ENCODE assay signal across 7 mouse cellular contexts in the genomic region with DNA sequence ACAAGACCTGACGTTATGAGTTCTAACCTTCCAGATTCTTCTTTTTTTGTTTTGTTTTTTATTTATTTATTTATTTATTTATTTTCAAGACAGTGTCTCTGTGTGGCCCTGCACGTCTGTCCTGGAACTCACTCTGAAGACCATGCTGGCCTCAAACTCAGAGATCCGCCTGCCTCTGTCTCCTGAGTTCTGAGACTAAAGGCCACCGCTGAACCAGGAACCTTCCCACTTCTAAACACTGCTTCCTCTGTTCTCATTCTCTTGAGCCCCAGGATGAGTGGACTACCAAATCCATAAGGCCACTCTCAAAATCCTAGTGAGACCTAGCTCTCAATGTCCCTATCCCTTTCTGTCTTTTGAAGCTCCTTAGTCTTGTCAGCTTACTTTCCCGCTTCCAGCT. TPM values are rescaled to one million over a fixed set of nuclear protein-coding genes. Genes with fewer than 3 reads are reported as not detected.
DNase-seq lines count a peak whose midpoint lies in the region; ATAC-seq lines count a peak whose summit lies in the region.

No protein-coding gene starts in this region.

- WGBS in lung, embryonic 15.5 days, result 78% methylated on average over 5 of the region's 5 CpGs
- 83% methylated on average over 5 of the region's 5 CpGs for WGBS in forebrain, embryonic 13.5 days
- WGBS in limb, embryonic 11.5 days, result 83% methylated on average over 5 of the region's 5 CpGs
- WGBS in neural tube, embryonic 14.5 days, result 80% methylated on average over 5 of the region's 5 CpGs

- no peak overlapping the region for H3K27ac ChIP-seq in lung, embryonic 15.5 days
- H3K27ac ChIP-seq in forebrain, embryonic 13.5 days, result no peak overlapping the region
- H3K27ac ChIP-seq in limb, embryonic 11.5 days (replicated peaks; ENCODE audit: low read depth, low read length), result no peak overlapping the region
- H3K27ac ChIP-seq in neural tube, embryonic 14.5 days (ENCODE audit: low read depth, low read length), result no peak overlapping the region; the same call in 1 of the 2 replicates

- no peaks in the 10 kb centered on the region for H3K9me3 ChIP-seq in lung, embryonic 15.5 days
- no peaks in the 10 kb centered on the region for H3K9me3 ChIP-seq in forebrain, embryonic 13.5 days (replicated peaks)
- no peaks in the 10 kb centered on the region for H3K9me3 ChIP-seq in limb, embryonic 11.5 days (ENCODE audit: control insufficient read depth, low read length)
- H3K9me3 ChIP-seq in neural tube, embryonic 14.5 days (ENCODE audit: control insufficient read depth, low read length), result no peaks in the 10 kb centered on the region

- no peaks in the 10 kb centered on the region for H3K36me3 ChIP-seq in lung, embryonic 15.5 days
- H3K36me3 ChIP-seq in forebrain, embryonic 13.5 days (ENCODE audit: poor library complexity, severe bottlenecking), result no peaks in the 10 kb centered on the region; the same call in 1 of the 2 replicates
- no peaks in the 10 kb centered on the region for H3K36me3 ChIP-seq in limb, embryonic 11.5 days (ENCODE audit: control insufficient read depth, insufficient read depth, low read length)
- no peaks in the 10 kb centered on the region for H3K36me3 ChIP-seq in neural tube, embryonic 14.5 days (ENCODE audit: control insufficient read depth, insufficient read depth, low read length)

- DNase-seq in lung, postnatal 25 days (ENCODE audit: low spot score), result no peak
- no peak for DNase-seq in limb, embryonic 11.5 days (ENCODE audit: low spot score)
- no peak for DNase-seq in kidney, postnatal 10 days
- DNase-seq in urinary bladder, postnatal 36 days (ENCODE audit: low spot score in 2 of 2), result no peak

- H3K27me3 ChIP-seq in lung, embryonic 15.5 days, result no peaks in the 10 kb centered on the region
- H3K27me3 ChIP-seq in forebrain, embryonic 13.5 days, result peaks cover 7% of the 10 kb centered on the region
- no peaks in the 10 kb centered on the region for H3K27me3 ChIP-seq in limb, embryonic 11.5 days (ENCODE audit: control insufficient read depth, insufficient read depth, low read length)
- H3K27me3 ChIP-seq in neural tube, embryonic 14.5 days (ENCODE audit: control insufficient read depth, insufficient read depth, low read length), result no peaks in the 10 kb centered on the region

- no peak overlapping the region for H3K4me3 ChIP-seq in lung, embryonic 15.5 days
- H3K4me3 ChIP-seq in forebrain, embryonic 13.5 days, result peak overlapping the region; percentile 96; the same call in 1 of the 2 replicates
- H3K4me3 ChIP-seq in limb, embryonic 11.5 days (ENCODE audit: low read depth, low read length), result no peak overlapping the region
- no peak overlapping the region; the same call in 1 of the 2 replicates for H3K4me3 ChIP-seq in neural tube, embryonic 14.5 days (ENCODE audit: low read depth, low read length)

- H3K9ac ChIP-seq in lung, embryonic 15.5 days, result no peak overlapping the region
- H3K9ac ChIP-seq in forebrain, embryonic 13.5 days, result no peak overlapping the region; the same call in 1 of the 2 replicates
- no peak overlapping the region for H3K9ac ChIP-seq in limb, embryonic 11.5 days (ENCODE audit: low read length)
- no peak overlapping the region for H3K9ac ChIP-seq in neural tube, embryonic 14.5 days (replicated peaks; ENCODE audit: low read depth, low read length)

- H3K4me2 ChIP-seq in lung, embryonic 15.5 days, result peak overlapping the region; percentile 75; the same call in 1 of the 2 replicates
- peak overlapping the region; percentile 71 for H3K4me2 ChIP-seq in forebrain, embryonic 13.5 days
- peak overlapping the region; percentile 54; the same call in 1 of the 2 replicates for H3K4me2 ChIP-seq in limb, embryonic 11.5 days (ENCODE audit: low read depth, severe bottlenecking)
- peak overlapping the region; percentile 66 for H3K4me2 ChIP-seq in neural tube, embryonic 14.5 days (ENCODE audit: low read depth, low read length)

- ATAC-seq in lung, embryonic 15.5 days (ENCODE audit: borderline replicate concordance, extremely low read depth, low FRiP score, low TSS enrichment), result no peak
- ATAC-seq in forebrain, embryonic 13.5 days, result no peak
- no peak for ATAC-seq in limb, embryonic 11.5 days (ENCODE audit: insufficient number of reproducible peaks, low FRiP score, low TSS enrichment, low read depth)
- no peak for ATAC-seq in neural tube, embryonic 14.5 days (ENCODE audit: low read depth)

- peaks cover 28% of the 10 kb centered on the region for H3K4me1 ChIP-seq in lung, embryonic 15.5 days
- H3K4me1 ChIP-seq in forebrain, embryonic 13.5 days, result peaks cover 35% of the 10 kb centered on the region
- peaks cover 13% of the 10 kb centered on the region for H3K4me1 ChIP-seq in limb, embryonic 11.5 days (ENCODE audit: control insufficient read depth, insufficient read depth, low read length)
- peaks cover 25% of the 10 kb centered on the region for H3K4me1 ChIP-seq in neural tube, embryonic 14.5 days (ENCODE audit: control insufficient read depth, insufficient read depth, low read length)

RNA-seq across cellular contexts. Expression of a gene that starts 1.2 kb away (rescaled TPM):
- polyA plus RNA-seq in lung, embryonic 15.5 days (2015; fragmentation: Nextera tagmentation; extraction: Ambion mirVana), result 14.0 and 21.2 TPM in 2 replicates
- 9.0 and 9.8 TPM in 2 replicates for polyA plus RNA-seq in forebrain, embryonic 13.5 days (2015; fragmentation: Nextera tagmentation; extraction: Ambion mirVana)
- polyA plus RNA-seq in limb, embryonic 11.5 days (2014; fragmentation: Nextera tagmentation; extraction: Ambion mirVana), result 33.6 and 33.7 TPM in 2 replicates
- 8.5 and 12.5 TPM in 2 replicates for polyA plus RNA-seq in neural tube, embryonic 14.5 days (2014; fragmentation: Nextera tagmentation; extraction: Ambion mirVana)

RNA-seq across cellular contexts. Expression of a gene that starts 1.6 kb away (rescaled TPM):
- 27.0 and 29.8 TPM in 2 replicates for polyA plus RNA-seq in lung, embryonic 15.5 days (2015; fragmentation: Nextera tagmentation; extraction: Ambion mirVana)
- polyA plus RNA-seq in forebrain, embryonic 13.5 days (2015; fragmentation: Nextera tagmentation; extraction: Ambion mirVana), result 24.9 and 27.3 TPM in 2 replicates
- polyA plus RNA-seq in limb, embryonic 11.5 days (2014; fragmentation: Nextera tagmentation; extraction: Ambion mirVana), result 24.8 and 30.6 TPM in 2 replicates
- 28.5 and 29.4 TPM in 2 replicates for polyA plus RNA-seq in neural tube, embryonic 14.5 days (2014; fragmentation: Nextera tagmentation; extraction: Ambion mirVana)

RNA-seq across cellular contexts. Expression of a gene that starts 14.0 kb away (rescaled TPM):
- 61.7 and 63.6 TPM in 2 replicates for polyA plus RNA-seq in lung, embryonic 15.5 days (2015; fragmentation: Nextera tagmentation; extraction: Ambion mirVana)
- 89.0 and 98.7 TPM in 2 replicates for polyA plus RNA-seq in forebrain, embryonic 13.5 days (2015; fragmentation: Nextera tagmentation; extraction: Ambion mirVana)
- 77.0 and 83.7 TPM in 2 replicates for polyA plus RNA-seq in limb, embryonic 11.5 days (2014; fragmentation: Nextera tagmentation; extraction: Ambion mirVana)
- polyA plus RNA-seq in neural tube, embryonic 14.5 days (2014; fragmentation: Nextera tagmentation; extraction: Ambion mirVana), result 58.1 and 71.9 TPM in 2 replicates

RNA-seq across cellular contexts. Expression of a gene that starts 23.0 kb away (rescaled TPM):
- 36.8 and 37.4 TPM in 2 replicates for polyA plus RNA-seq in lung, embryonic 15.5 days (2015; fragmentation: Nextera tagmentation; extraction: Ambion mirVana)
- 68.9 and 73.1 TPM in 2 replicates for polyA plus RNA-seq in forebrain, embryonic 13.5 days (2015; fragmentation: Nextera tagmentation; extraction: Ambion mirVana)
- polyA plus RNA-seq in limb, embryonic 11.5 days (2014; fragmentation: Nextera tagmentation; extraction: Ambion mirVana), result 24.2 and 29.1 TPM in 2 replicates
- 21.5 and 24.0 TPM in 2 replicates for polyA plus RNA-seq in neural tube, embryonic 14.5 days (2014; fragmentation: Nextera tagmentation; extraction: Ambion mirVana)

RNA-seq across cellular contexts. Expression of a gene that starts 23.1 kb away (rescaled TPM):
- 21.7 and 28.9 TPM in 2 replicates for polyA plus RNA-seq in lung, embryonic 15.5 days (2015; fragmentation: Nextera tagmentation; extraction: Ambion mirVana)
- 31.8 and 33.4 TPM in 2 replicates for polyA plus RNA-seq in forebrain, embryonic 13.5 days (2015; fragmentation: Nextera tagmentation; extraction: Ambion mirVana)
- 23.1 and 29.3 TPM in 2 replicates for polyA plus RNA-seq in limb, embryonic 11.5 days (2014; fragmentation: Nextera tagmentation; extraction: Ambion mirVana)
- 7.2 and 9.1 TPM in 2 replicates for polyA plus RNA-seq in neural tube, embryonic 14.5 days (2014; fragmentation: Nextera tagmentation; extraction: Ambion mirVana)
